Mouse (Mus musculus): ENCODE data around the gene Susd1.

Gene Susd1

GRCm38 (mm10) chr4:59437990-59438854 is at the start of gene Susd1:
Susd1 (minus strand) TSS chr4:59438633.
- DNase-seq (ENCODE audit: low read depth, low spot score), result no peak

GRCm38 (mm10) chr4:59471306-59471705 is 32.9 kb upstream of the Susd1 start:
- DNase-seq (ENCODE audit: low read depth, low spot score), result no peak

- no peak for DNase-seq (ENCODE audit: low read depth, low spot score)
These were observed 27.0 kb upstream of the Susd1 start for GRCm38 (mm10) chr4:59465449-59465848.

- no peak for DNase-seq (ENCODE audit: low read depth, low spot score)
These were observed 26.2 kb upstream of the Susd1 start for GRCm38 (mm10) chr4:59464661-59465060.

GRCm38 (mm10) chr4:59462494-59462893 is 24.1 kb upstream of the Susd1 start:
- no peak for DNase-seq (ENCODE audit: low read depth, low spot score)

GRCm38 (mm10) chr4:59461116-59461727 is 22.8 kb upstream of the Susd1 start:
- no peak for DNase-seq (ENCODE audit: low read depth, low spot score)

GRCm38 (mm10) chr4:59459216-59459955 is 21.0 kb upstream of the Susd1 start:
- no peak for DNase-seq (ENCODE audit: low read depth, low spot score)

- no peak for DNase-seq (ENCODE audit: low read depth, low spot score)
These were observed 19.5 kb upstream of the Susd1 start for GRCm38 (mm10) chr4:59457941-59458340.

- no peak for DNase-seq (ENCODE audit: low read depth, low spot score)
These were observed 18.7 kb upstream of the Susd1 start for GRCm38 (mm10) chr4:59457091-59457490.

- no peak for DNase-seq (ENCODE audit: low read depth, low spot score)
These were observed 17.0 kb upstream of the Susd1 start for GRCm38 (mm10) chr4:59455465-59455864.

GRCm38 (mm10) chr4:59454046-59454445 is 15.6 kb upstream of the Susd1 start:
- DNase-seq (ENCODE audit: low read depth, low spot score), result no peak

- no peak for DNase-seq (ENCODE audit: low read depth, low spot score)
These were observed 14.1 kb upstream of the Susd1 start for GRCm38 (mm10) chr4:59452503-59452933.

- DNase-seq (ENCODE audit: low read depth, low spot score), result no peak
These were observed 12.5 kb upstream of the Susd1 start for GRCm38 (mm10) chr4:59450906-59451305.

GRCm38 (mm10) chr4:59450234-59450854 is 11.9 kb upstream of the Susd1 start:
- no peak for DNase-seq (ENCODE audit: low read depth, low spot score)

GRCm38 (mm10) chr4:59447296-59447695 is 8.9 kb upstream of the Susd1 start:
- no peak for DNase-seq (ENCODE audit: low read depth, low spot score)

- no peak for DNase-seq (ENCODE audit: low read depth, low spot score)
These were observed 7.1 kb upstream of the Susd1 start for GRCm38 (mm10) chr4:59445516-59445915.

GRCm38 (mm10) chr4:59444994-59445393 is 6.6 kb upstream of the Susd1 start:
- DNase-seq (ENCODE audit: low read depth, low spot score), result no peak

GRCm38 (mm10) chr4:59444085-59444484 is 5.7 kb upstream of the Susd1 start:
- DNase-seq (ENCODE audit: low read depth, low spot score), result no peak

GRCm38 (mm10) chr4:59441265-59441664 is 2.8 kb upstream of the Susd1 start:
- DNase-seq (ENCODE audit: low read depth, low spot score), result no peak

- DNase-seq (ENCODE audit: low read depth, low spot score), result no peak
These were observed 1.5 kb upstream of the Susd1 start for GRCm38 (mm10) chr4:59439960-59440359.

GRCm38 (mm10) chr4:59439041-59439440 is 608 bp upstream of the Susd1 start:
- no peak for DNase-seq (ENCODE audit: low read depth, low spot score)

GRCm38 (mm10) chr4:59435951-59436350 is 2.5 kb downstream of the Susd1 start:
- DNase-seq (ENCODE audit: low read depth, low spot score), result no peak
